Mouse (Mus musculus) liver, embryonic 16.5 days (tissue): ENCODE results near the gene Aldh18a1. TPM values are rescaled to one million over a fixed set of nuclear protein-coding genes. Genes with fewer than 3 reads are reported as not detected.

ENCODE experiments used
- ATAC-seq: fragments of 200-750 bp; cut with Nextera tagmentation; 2 replicates; pipeline ENCODE4 v1.8.0; 2017; ENCODE audit warnings: low read depth, mild to moderate bottlenecking, moderate number of reproducible peaks, moderate library complexity
- H3K27ac ChIP-seq: fragments of 300-500 bp; sonication (generic); 2 replicates; pipeline ENCODE4 v1.5.1; 2014; ENCODE audit warnings: mild to moderate bottlenecking, low read length
- H3K27me3 ChIP-seq: fragments of 300-500 bp; sonication (generic); 2 replicates; pipeline ENCODE4 v1.6.1; 2014; ENCODE audit warnings: low read depth, low read length, mixed read lengths; ENCODE audit not compliant: control insufficient read depth, insufficient read depth
- H3K36me3 ChIP-seq: fragments of 300-500 bp; sonication (generic); 2 replicates; pipeline ENCODE4 v1.6.1; 2014; ENCODE audit warnings: mild to moderate bottlenecking; ENCODE audit not compliant: control insufficient read depth, insufficient read depth
- H3K4me1 ChIP-seq: fragments of 300-500 bp; sonication (generic); 2 replicates; pipeline ENCODE4 v1.6.1; 2014; ENCODE audit warnings: low read depth, low read length, mixed read lengths; ENCODE audit not compliant: control insufficient read depth
- H3K4me2 ChIP-seq: fragments of 300-500 bp; sonication (generic); 2 replicates; pipeline ENCODE4 v1.6.1; 2014; ENCODE audit warnings: low read depth, low read length, mixed read lengths
- H3K4me3 ChIP-seq: fragments of 300-500 bp; sonication (generic); 2 replicates; pipeline ENCODE4 v1.5.1; 2014; ENCODE audit warnings: low read depth, mild to moderate bottlenecking, low read length
- H3K9ac ChIP-seq: fragments of 300-500 bp; sonication (generic); 2 replicates; pipeline ENCODE4 v1.6.1; 2014; ENCODE audit warnings: low read depth, low read length
- H3K9me3 ChIP-seq: fragments of 300-500 bp; sonication (generic); replicated peaks from 2 replicates; pipeline ENCODE4 v1.6.1; 2016; ENCODE audit warnings: low read length; ENCODE audit not compliant: control insufficient read depth
- WGBS: fragments of 180-500 bp; shearing (Covaris S2); extraction: QIAGEN DNeasy Blood & Tissue Kit; methylation state at CpG from one replicate; pipeline ENCODE4 v1.1.7; 2014; ENCODE audit not compliant: insufficient replicate concordance; 5-methylcytosine and 5-hydroxymethylcytosine counted together
- polyA plus RNA-seq: library from polyadenylated mRNA; unstranded; fragments of >200 nt; fragmentation: Nextera tagmentation; extraction: Ambion mirVana; gene quantifications from 2 replicates; pipeline ENCODE4 v1.2.1, GENCODE M21; 2015

Aldh18a1 gene
- polyA plus RNA-seq, 1 experiment from 2014 or later = 28.6 TPM

GRCm38 (mm10) chr19:40595831-40596230 lies 7.6 kb upstream of the Aldh18a1 start:
- Histone ChIP-seq H3K9ac (no peak overlapping the region), H3K4me1 (no peaks in the 10 kb centered on the region), H3K4me3 (no peak overlapping the region), H3K27me3 (no peaks in the 10 kb centered on the region), H3K9me3 (no peaks in the 10 kb centered on the region), H3K4me2 (no peak overlapping the region), H3K36me3 (no peaks in the 10 kb centered on the region), H3K27ac (no peak overlapping the region)
- no peak for ATAC-seq
- 76% methylated on average over 8 of the region's 8 CpGs for WGBS

DNA sequence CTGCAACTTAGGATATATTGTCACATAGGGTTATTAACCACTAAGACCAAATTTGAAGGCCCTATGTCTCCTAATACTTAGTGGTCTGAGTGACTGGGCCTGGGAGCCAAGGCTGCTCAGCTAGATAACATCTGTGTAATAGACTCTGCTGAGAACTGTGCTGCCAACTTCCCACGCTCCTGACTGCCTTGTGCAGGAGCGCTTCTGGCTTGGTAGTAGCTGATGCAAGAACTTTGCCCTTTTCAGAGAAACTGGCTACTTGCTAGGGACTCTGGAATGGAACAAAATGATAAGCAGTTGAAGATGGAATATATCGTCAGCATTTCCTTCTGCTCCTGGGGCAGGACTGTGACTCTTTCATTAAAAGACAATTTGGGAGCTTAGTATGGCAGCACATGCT lies 7.0 kb upstream of the Aldh18a1 start:
- WGBS = 69% methylated on average over 3 of the region's 3 CpGs
- Histone ChIP-seq H3K27ac (no peak overlapping the region), H3K36me3 (no peaks in the 10 kb centered on the region), H3K4me3 (no peak overlapping the region), H3K27me3 (no peaks in the 10 kb centered on the region), H3K4me2 (no peak overlapping the region), H3K9ac (no peak overlapping the region), H3K4me1 (no peaks in the 10 kb centered on the region; the same call in 1 of the 2 replicates), H3K9me3 (no peaks in the 10 kb centered on the region)
- ATAC-seq = no peak

GRCm38 (mm10) chr19:40589530-40589880 lies 1.2 kb upstream of the Aldh18a1 start:
- Histone ChIP-seq H3K36me3 (no peaks in the 10 kb centered on the region), H3K27me3 (no peaks in the 10 kb centered on the region), H3K9ac (peak overlapping the region; percentile 76), H3K4me1 (peaks cover 24% of the 10 kb centered on the region), H3K4me3 (peak overlapping the region; percentile 83), H3K27ac (peak overlapping the region; percentile 41; the same call in 1 of the 2 replicates), H3K4me2 (peak overlapping the region; percentile 95), H3K9me3 (no peaks in the 10 kb centered on the region)
- 1% methylated on average over 10 of the region's 10 CpGs for WGBS
- no peak for ATAC-seq

DNA sequence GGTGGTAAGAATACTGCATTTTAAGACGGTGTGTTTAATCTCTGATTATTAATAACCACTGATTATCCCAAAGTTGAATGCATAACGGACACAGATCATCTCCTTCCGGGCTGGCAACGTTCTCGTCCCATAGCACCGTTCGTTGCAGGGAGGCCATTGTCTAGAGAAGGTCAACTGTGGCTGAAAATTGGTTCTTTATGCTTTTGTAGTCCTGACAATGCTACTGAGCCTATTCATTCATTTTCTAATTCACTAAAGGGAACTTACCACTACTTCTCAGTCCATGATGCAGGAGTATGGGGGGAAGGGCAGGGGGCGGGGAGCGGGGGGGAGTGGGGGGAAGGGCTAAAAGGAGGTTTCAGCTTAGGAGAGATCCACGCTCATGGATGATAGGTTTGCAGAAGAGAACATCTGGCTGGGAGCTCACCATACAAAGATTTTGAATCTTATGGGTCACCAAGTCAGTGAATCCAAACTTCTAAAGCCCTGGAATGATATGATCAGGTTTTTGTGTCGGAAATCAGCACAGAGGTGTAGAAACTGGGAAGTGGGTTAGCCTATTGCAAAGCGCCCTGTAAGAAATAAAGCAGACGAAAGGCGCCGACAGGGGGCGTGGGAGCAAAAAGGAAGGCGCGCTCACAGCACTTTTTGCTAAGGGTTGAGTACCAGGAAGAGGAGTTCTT lies 725 bp upstream of the Aldh18a1 start:
- Histone ChIP-seq H3K4me3 (peak overlapping the region; percentile 83), H3K27ac (peak overlapping the region; percentile 41), H3K27me3 (no peaks in the 10 kb centered on the region), H3K36me3 (no peaks in the 10 kb centered on the region), H3K4me2 (peak overlapping the region; percentile 95), H3K9me3 (no peaks in the 10 kb centered on the region), H3K4me1 (peaks cover 24% of the 10 kb centered on the region), H3K9ac (peak overlapping the region; percentile 76)
- peak; percentile 46 for ATAC-seq
- WGBS = under 1% methylated on average over 18 of the region's 18 CpGs

DNA sequence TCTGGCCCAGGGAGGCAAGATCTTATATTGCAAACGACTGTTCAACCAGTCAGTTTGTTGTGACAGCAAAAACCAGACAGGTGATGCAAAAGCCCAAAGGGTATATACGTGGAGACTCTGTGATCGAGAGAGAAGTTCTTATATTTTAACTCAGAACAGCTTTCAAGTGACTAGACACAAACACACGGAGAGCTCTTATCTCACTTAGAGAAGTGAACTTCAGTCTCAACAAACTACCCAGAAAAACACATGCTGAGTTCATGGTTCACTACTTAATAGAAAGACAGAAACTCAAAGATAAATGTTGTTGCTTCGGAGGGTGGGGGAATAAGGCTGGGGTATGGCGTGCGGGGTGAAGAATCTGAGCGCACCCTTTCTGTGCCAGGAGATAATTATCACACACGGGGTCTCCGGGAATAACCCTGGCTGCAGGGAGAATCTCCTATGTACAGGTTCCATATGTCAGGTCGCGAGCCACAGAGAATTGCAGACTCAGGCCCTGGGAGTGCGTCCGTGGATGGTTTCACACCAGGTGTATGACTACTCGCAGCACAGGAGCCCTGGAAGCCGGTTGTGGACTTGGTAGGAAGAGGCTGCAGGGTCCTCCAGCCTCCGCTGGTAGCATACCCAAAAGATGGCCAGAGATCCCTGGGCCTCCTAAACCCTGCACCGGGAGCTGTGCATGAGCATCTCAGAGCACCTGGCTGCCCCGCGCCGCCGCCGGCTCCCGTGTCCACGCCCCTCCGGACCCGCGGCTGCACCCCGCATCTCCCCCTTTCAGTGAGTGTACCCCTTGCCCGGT lies 571 bp downstream of the Aldh18a1 start:
- Histone ChIP-seq H3K4me1 (peaks cover 24% of the 10 kb centered on the region), H3K27ac (peak overlapping the region; percentile 71), H3K9me3 (no peaks in the 10 kb centered on the region), H3K4me2 (peak overlapping the region; percentile 95), H3K27me3 (no peaks in the 10 kb centered on the region), H3K4me3 (peak overlapping the region; percentile 83), H3K36me3 (no peaks in the 10 kb centered on the region), H3K9ac (peak overlapping the region; percentile 76)
- ATAC-seq = peak; percentile 51
- WGBS = 2% methylated on average over 30 of the region's 30 CpGs

- Histone ChIP-seq H3K9ac (no peak overlapping the region), H3K36me3 (no peaks in the 10 kb centered on the region), H3K9me3 (no peaks in the 10 kb centered on the region), H3K4me1 (peaks cover 24% of the 10 kb centered on the region), H3K4me2 (peak overlapping the region; percentile 95), H3K27ac (peak overlapping the region; percentile 71; the same call in 1 of the 2 replicates), H3K4me3 (peak overlapping the region; percentile 83), H3K27me3 (no peaks in the 10 kb centered on the region)
- ATAC-seq = 0 out of 2 replicates have a peak, but pooled peaks have one; percentile 14
- 22% methylated on average over 7 of the region's 7 CpGs for WGBS
Measured at GRCm38 (mm10) chr19:40586908-40587307, 1.4 kb downstream of the Aldh18a1 start.

DNA sequence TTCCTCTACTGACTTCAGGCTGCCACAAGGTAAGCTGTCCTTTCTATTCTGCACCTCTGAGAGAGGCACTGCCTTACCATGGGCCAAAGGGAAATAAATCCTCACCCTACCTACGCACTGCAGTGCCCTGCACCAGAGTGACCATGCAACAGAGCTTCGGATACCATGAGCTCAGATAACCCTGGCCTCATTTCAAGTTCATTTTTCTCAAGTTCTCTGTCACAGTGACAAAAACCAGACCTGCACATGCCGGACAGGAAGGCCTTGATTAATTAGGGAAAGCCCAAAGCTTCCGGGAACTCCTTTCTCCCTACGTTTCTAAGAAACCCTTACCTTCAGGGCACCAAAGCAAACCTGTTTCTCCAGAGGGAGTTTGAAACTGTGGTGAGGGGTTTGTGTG lies 6.6 kb downstream of the Aldh18a1 start:
- H3K36me3 ChIP-seq = peaks cover 3% of the 10 kb centered on the region
- no peak overlapping the region for H3K4me2 ChIP-seq
- no peak overlapping the region for H3K9ac ChIP-seq
- H3K4me3 ChIP-seq = no peak overlapping the region
- WGBS = 79% methylated on average over 5 of the region's 5 CpGs
- no peak for ATAC-seq
- no peak overlapping the region for H3K27ac ChIP-seq
- no peaks in the 10 kb centered on the region for H3K27me3 ChIP-seq
- peaks cover 7% of the 10 kb centered on the region for H3K4me1 ChIP-seq
- no peaks in the 10 kb centered on the region for H3K9me3 ChIP-seq

DNA sequence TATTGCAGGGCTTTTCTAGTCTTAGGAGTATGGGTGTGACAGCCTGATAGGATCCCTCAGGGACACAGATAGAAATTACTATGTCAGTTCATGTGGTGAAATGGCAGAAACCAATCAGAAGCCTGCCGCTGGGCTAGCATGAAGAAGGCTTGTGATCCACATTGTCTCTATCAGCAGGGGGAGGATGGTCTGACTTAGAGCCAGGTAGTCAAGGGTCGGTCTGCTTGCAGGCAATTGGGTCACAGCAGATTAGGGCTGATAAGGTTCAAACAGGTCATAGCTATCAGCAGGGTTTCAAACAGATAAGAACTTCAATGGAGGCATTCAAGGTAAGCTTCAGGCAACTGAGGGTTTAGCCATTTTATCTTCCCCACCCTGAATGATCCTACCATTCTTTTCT lies 7.4 kb downstream of the Aldh18a1 start:
- no peaks in the 10 kb centered on the region for H3K9me3 ChIP-seq
- H3K36me3 ChIP-seq = peaks cover 3% of the 10 kb centered on the region

DNA sequence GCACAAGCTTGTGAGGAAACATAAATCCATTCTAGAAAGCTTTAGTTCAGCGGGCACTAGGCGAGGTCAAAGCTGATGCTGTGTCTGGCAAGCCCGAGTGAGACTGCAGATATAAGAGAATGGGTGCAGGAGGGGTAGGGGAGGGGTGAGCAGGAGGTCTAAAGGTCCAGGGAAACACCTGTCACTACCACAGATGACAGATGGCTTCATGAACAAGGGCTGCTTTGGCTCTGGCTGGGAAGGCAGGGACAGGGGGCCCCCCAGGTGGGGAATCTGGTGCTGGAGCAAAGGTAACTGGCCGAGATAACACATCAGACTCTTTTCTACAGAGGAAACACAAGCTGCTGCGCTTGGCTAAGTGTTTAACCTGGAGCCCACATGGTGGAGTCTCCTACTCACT lies 12.8 kb downstream of the Aldh18a1 start:
- WGBS = 72% methylated on average over 5 of the region's 5 CpGs
- Histone ChIP-seq H3K9ac (no peak overlapping the region), H3K36me3 (peaks cover 27% of the 10 kb centered on the region), H3K4me3 (no peak overlapping the region), H3K27me3 (no peaks in the 10 kb centered on the region), H3K4me1 (no peaks in the 10 kb centered on the region), H3K4me2 (no peak overlapping the region), H3K9me3 (0 out of 2 replicates have a peak, but pooled peaks cover under 1% of the 10 kb centered on the region), H3K27ac (no peak overlapping the region)
- no peak for ATAC-seq

More for the DNA sequence above, 7.4 kb downstream of the Aldh18a1 start:
- Histone ChIP-seq H3K9ac (no peak overlapping the region), H3K27me3 (no peaks in the 10 kb centered on the region), H3K4me3 (no peak overlapping the region), H3K4me1 (no peaks in the 10 kb centered on the region; the same call in 1 of the 2 replicates), H3K27ac (no peak overlapping the region), H3K4me2 (no peak overlapping the region)
- whole genome bisulfite sequencing = 43% methylated on average over 2 of the region's 2 CpGs
- ATAC-seq = peak; percentile 56
